Mouse (Mus musculus): ENCODE results near the gene Iqch.
"Not testable (repeated sequence)": the region's sequence is repeated elsewhere in the genome, so short reads cannot be mapped to it uniquely, and the experiment has no call there.

Gene Iqch

GRCm38 (mm10) chr9:63568314-63568713 lies 34.0 kb downstream of the Iqch start:
- no peak for DNase-seq (ENCODE audit: low spot score in 2 of 2)

GRCm38 (mm10) chr9:63563436-63563835 lies 38.9 kb downstream of the Iqch start:
- DNase-seq (ENCODE audit: low spot score in 2 of 2), result no peak

GRCm38 (mm10) chr9:63561931-63562330 lies 40.4 kb downstream of the Iqch start:
- DNase-seq (ENCODE audit: low spot score in 2 of 2), result no peak

GRCm38 (mm10) chr9:63556933-63557332 lies 45.4 kb downstream of the Iqch start:
- no peak for DNase-seq (ENCODE audit: low spot score in 2 of 2)

- DNase-seq (ENCODE audit: low spot score in 2 of 2), result no peak
These were observed 46.0 kb downstream of the Iqch start for GRCm38 (mm10) chr9:63556316-63556715.

- no peak for DNase-seq (ENCODE audit: low spot score in 2 of 2)
These were observed 46.8 kb downstream of the Iqch start for GRCm38 (mm10) chr9:63555460-63555990.

GRCm38 (mm10) chr9:63553628-63554027 lies 48.7 kb downstream of the Iqch start:
- DNase-seq (ENCODE audit: low spot score in 2 of 2), result no peak

GRCm38 (mm10) chr9:63550701-63551100 lies 51.6 kb downstream of the Iqch start:
- not testable (repeated sequence) for DNase-seq (ENCODE audit: low spot score in 2 of 2)

GRCm38 (mm10) chr9:63548966-63549365 lies 53.3 kb downstream of the Iqch start:
- DNase-seq (ENCODE audit: low spot score in 2 of 2), result no peak

GRCm38 (mm10) chr9:63541926-63542325 lies 60.4 kb downstream of the Iqch start:
- DNase-seq (ENCODE audit: low spot score in 2 of 2), result no peak

- no peak for DNase-seq (ENCODE audit: low spot score in 2 of 2)
These were observed 61.0 kb downstream of the Iqch start for GRCm38 (mm10) chr9:63541301-63541700.

GRCm38 (mm10) chr9:63537489-63537888 lies 64.8 kb downstream of the Iqch start:
- no peak for DNase-seq (ENCODE audit: low spot score in 2 of 2)

- no peak for DNase-seq (ENCODE audit: low spot score in 2 of 2)
These were observed 67.3 kb downstream of the Iqch start for GRCm38 (mm10) chr9:63535042-63535441.

GRCm38 (mm10) chr9:63534371-63534780 lies 67.9 kb downstream of the Iqch start:
- no peak for DNase-seq (ENCODE audit: low spot score in 2 of 2)

GRCm38 (mm10) chr9:63532966-63533711 lies 69.2 kb downstream of the Iqch start:
- no peak for DNase-seq (ENCODE audit: low spot score in 2 of 2)

- DNase-seq (ENCODE audit: low spot score in 2 of 2), result no peak
These were observed 78.4 kb downstream of the Iqch start for GRCm38 (mm10) chr9:63523937-63524253.

- no peak for DNase-seq (ENCODE audit: low spot score in 2 of 2)
These were observed 78.9 kb downstream of the Iqch start for GRCm38 (mm10) chr9:63523251-63523936.

- no peak for DNase-seq (ENCODE audit: low spot score in 2 of 2)
These were observed 89.4 kb downstream of the Iqch start for GRCm38 (mm10) chr9:63512851-63513250.

GRCm38 (mm10) chr9:63511034-63511433 lies 91.3 kb downstream of the Iqch start:
- DNase-seq (ENCODE audit: low spot score in 2 of 2), result no peak

- no peak for DNase-seq (ENCODE audit: low spot score in 2 of 2)
These were observed 95.2 kb downstream of the Iqch start for GRCm38 (mm10) chr9:63507110-63507509.

GRCm38 (mm10) chr9:63503890-63504289 lies 98.4 kb downstream of the Iqch start:
- no peak for DNase-seq (ENCODE audit: low spot score in 2 of 2)

GRCm38 (mm10) chr9:63501516-63501915 lies 100.8 kb downstream of the Iqch start:
- DNase-seq (ENCODE audit: low spot score in 2 of 2), result no peak

- no peak for DNase-seq (ENCODE audit: low spot score in 2 of 2)
These were observed 102.4 kb downstream of the Iqch start for GRCm38 (mm10) chr9:63499912-63500311.

Measured in spleen, postnatal 10 days (tissue).